Mouse (Mus musculus): Measurements from ENCODE around the gene Fra10ac1.
A peak's percentile ranks its signal among the peaks of the same experiment; 100 is the strongest.

Fra10ac1 gene

DNA sequence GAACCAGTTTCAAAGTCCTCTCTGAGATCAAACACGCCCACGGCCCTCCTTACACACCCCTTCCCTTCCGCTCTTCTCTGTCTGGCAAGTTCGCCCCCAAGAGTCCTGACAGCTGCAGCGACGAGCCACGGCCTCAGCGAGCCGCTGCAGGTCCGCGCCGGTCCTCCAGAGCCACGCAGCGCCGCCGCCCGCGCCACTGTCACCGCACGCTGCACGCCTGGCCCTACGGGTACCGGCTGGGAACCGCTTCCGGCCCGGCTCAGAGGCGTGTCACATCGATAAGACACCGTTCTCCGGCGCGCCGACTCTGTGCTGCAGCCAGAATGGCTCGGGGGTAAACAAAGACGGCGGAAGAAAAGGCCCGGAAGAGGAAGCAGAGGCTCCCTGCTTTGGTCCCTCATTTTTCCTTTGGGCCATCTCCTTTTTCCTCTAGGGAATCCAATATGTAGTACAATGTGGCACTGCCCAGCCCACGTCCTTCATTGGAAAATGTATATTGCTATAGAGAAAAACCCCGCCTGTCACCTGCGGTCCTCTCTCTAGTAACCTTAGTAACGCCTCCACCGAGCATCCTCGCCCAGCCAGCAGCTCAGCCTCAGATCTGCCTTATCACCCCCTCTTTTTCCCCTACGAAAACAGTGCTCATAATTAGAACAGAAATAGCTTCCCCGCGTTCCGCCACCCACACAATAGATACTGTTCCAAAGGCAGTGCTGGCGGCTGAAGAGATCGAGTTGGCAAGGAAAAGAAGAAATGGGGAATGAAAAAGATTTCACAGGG lies at the start of gene Fra10ac1:
Gene Fra10ac1, minus strand, starts transcription at position 252 of the 780 bp plus-strand sequence.
- DNase-seq (ENCODE audit: low spot score), result peak; percentile 88

DNA sequence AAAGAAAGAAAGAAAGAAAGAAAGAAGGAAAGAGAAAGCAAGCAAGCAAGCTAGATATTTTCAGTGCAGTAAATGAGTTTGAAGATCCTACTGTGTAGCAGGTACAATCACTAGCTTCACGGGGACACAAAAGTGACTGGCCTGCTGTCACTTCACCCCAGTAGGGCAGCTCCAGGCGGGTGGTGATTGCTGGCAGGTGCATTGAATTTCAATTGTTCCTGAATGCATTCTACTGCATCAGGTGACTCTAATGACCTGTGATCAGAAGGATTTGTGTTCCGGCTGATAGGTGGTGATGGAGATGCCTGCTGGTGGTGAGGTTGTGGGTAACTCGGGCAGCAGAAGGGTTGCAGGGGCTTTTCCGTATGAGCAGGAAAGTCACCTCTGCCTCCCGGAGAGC lies 47.1 kb upstream of the Fra10ac1 start:
- DNase-seq (ENCODE audit: low spot score), result no peak

DNA sequence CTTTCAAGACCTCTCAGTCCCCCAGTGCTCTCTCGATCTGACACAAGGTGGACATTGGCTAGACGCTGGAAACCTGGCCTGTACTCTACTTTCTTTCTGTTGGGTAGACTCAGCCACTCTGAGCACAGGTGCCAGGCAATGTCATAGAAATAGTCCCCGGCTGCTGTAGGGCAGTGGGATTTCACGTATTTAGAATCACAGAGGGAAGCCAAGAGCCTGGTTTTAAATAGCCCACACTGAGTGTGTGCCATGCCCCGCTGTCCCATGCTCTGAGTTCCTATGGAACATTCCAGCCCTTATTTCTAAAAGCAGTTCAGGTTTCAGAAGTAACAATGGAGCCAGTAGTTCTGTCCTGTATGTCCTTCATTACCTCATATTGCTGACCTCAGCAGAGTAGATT lies 43.5 kb upstream of the Fra10ac1 start:
- no peak for DNase-seq (ENCODE audit: low spot score)

DNA sequence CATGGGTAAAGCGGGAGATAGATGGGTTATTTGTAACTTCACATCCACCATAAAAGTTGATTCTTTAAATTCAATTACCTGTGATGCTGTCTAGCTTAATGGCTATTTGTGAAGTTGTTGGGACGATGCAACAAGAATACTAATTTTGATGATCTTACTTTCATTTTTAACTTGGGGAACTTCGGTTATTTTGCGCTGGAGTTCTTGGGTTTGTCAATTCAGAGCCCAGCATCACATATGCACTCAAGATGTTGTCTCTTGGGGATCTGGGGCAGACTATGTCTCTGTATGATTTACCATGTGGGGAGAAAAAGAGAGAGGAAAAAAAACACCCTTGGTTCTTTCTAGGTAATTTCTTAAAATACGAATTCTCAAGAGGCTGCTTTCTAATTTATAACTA lies 41.8 kb upstream of the Fra10ac1 start:
- DNase-seq (ENCODE audit: low spot score), result no peak

DNA sequence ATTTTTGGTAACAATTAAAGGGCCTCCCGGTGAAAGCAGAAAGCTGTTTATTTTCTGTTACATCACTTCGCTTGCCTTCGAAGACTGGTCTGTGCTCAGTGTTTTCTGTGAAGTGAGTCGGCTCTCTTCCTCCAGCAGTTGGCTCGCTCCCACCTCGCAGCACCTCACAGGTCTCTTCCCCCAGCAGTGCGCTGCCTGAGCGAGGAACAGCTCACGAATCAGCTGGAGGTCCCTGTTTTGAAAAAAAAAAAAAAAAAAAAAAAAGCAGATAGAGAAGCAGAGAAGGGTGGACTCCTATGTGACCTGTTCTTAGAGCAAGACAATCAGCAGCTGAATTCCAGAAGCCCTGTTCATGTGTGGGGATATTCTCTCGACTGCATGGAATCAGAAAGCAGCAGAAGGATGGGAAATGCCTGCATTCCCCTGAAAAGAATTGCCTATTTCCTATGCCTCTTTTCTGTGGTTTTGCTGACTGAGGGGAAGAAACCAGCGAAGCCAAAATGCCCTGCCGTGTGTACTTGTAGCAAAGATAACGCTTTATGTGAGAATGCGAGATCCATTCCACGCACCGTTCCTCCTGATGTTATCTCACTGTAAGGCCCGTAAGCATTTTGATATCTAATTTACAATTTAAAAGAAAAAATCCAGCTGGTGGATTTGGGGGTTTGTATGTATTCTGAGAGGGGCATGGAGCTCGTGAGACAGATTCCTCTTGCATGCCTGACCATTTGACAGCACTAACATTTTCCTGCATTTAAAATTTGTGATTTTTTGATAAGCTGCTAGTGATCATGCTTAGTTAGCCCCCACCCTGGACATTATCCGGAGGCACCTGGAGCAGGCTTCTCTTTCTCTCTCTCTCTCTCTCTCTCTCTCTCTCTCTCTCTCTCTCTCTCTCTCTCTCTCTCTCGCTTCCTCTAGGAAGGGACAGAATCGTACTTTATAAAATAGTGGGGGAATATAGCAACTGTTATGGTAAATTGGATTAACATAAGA lies 40.8 kb upstream of the Fra10ac1 start, which contains the start of gene Lgi1:
Gene Lgi1, plus strand, starts transcription at position 32 of the 996 bp plus-strand sequence.
- no peak for DNase-seq (ENCODE audit: low spot score)

DNA sequence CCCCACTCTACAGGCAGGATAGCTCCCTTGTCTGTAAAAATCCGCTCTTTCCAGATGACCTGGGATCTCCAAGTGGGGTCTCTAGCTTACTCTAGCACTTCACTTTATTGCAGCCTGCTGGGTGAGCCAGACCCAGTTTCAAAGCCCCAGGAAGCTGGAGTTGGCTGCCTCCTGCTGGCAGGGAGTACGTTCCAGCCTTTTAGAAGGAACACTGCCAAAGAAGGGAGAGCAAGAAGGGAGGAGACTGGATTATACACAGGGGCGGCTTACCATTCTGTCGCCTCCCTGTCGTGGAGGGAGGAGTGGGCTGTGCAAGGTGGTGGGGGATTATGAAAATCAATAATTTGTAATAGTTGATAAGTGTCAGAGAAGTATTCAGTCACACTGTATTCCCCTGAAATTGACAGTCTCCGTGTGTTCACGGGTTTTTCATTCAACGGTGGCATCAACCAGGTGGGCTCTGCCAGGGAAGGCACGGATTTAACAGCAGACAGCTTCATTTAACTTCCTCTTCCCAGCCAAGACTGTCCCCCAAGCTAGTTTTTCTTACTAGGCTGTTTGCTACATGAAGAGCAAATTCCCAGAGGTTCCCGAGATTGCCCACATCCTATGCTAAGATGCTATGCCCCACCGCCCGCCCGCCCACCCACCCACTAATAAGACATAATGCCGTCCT lies 40.0 kb upstream of the Fra10ac1 start:
- DNase-seq (ENCODE audit: low spot score), result no peak

DNA sequence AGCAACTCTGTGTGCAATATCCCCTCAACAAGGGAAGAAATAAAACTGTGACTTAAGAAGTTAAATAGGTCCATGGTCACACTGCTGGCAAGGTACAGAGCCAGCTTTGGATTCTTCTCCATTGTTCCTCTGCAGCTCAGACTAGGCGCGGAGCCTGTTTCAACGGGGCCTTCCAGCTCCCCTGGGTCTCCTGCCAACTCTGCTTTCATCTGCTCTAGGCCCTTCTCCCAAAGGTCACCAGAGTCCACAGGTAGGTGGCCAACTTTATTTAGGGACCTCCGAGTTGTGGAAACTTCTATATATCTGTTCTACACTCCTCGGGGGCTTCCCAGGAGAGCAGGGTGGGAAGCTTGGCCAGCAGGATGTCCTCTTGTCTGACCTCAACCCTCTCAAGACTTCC lies 37.4 kb upstream of the Fra10ac1 start:
- no peak for DNase-seq (ENCODE audit: low spot score)

DNA sequence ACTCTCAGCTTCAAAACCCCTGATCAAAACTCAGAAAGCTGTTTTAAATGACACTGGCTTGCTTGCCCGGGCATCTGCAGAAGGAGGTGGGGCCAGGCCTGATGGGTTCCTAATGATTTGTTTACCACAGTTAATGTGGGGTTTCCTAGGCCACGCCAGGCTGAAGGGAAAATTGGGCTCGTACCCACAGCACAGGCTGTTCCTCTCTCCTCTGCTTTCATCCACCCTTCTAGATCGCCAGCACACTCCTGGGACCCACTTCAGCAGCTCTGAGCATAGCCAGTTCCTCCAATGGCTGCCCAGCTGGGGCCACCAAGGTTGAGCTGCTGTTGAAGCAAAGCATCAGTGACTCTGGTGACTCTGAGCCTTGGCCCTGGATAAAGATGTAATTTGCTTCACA lies 36.4 kb upstream of the Fra10ac1 start:
- DNase-seq (ENCODE audit: low spot score), result no peak

DNA sequence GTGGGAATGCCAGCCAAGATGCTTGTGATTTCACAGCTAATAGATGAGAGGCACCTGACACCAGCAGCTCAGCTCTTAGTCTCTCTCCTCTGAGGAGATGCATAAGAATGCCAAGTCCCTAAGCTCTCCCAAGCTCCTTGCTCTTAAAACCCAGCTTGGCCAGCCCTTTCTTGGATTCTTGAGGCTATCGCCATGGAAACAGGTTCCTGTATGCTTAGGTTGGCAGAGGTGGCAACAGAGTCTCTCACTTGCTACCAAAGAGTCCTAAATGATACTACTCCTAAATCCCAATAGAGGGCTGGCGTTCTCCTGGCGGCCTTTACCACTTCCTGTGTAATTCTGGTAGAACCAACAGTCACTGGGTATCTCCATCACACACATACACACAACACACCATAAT lies 35.5 kb upstream of the Fra10ac1 start:
- DNase-seq (ENCODE audit: low spot score), result no peak

DNA sequence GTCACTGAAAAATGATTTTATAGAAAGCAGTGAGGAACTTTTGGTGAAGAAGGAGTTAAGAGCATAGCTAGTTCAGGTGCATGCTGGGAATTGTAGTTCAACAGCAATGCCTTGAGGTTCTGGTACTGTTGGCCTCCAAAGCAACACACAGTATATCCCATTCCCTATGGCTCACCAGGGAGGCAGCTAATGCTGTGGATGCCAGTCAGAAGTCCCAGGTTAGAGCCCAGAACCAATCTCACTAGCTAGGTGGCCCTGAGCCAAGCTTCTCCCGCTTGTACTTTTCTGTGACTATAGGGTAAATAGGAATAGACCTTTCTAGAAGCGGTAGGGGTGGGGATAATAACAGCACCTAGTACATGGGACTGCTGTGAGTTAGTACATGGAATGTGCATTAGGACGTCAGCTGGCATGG lies 34.7 kb upstream of the Fra10ac1 start:
- DNase-seq (ENCODE audit: low spot score), result no peak

DNA sequence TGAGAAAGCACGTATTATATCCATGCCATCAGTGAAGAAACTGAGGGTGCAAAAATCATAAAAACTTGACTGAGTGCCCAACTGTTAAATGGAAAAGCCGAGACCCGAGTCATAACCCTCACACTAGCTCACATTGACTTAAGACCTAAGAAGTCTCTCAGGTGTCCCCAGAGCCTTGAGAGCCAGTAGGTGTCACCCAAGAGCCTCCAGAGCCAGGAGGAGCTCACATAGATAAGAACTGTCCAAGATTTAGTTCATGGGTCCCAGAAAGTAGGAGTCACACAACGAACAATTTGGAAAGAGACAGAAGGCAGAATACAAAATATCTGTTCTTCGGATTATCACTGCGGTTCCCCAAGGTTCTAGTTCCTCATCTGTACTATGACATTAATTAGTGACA lies 29.8 kb upstream of the Fra10ac1 start:
- no peak for DNase-seq (ENCODE audit: low spot score)

DNA sequence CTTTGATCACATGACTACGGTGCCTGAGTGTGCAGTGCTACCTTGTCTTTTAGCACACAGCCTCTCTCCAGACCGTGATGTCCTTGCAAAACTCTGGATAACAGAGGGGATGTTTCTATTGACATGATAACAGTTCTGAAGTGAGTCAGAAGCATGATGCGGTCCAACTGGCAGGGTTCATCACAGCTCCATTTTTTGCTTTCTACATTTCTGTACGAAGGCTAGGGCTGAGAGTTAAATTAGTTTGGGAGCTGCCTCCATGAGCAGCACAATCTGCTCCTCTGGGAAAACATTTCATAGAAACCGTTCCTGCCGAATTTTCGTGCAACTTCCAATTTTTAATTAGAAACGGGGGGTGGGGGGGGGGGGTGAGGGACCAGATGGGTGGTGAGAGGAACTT lies 25.7 kb upstream of the Fra10ac1 start:
- DNase-seq (ENCODE audit: low spot score), result no peak

DNA sequence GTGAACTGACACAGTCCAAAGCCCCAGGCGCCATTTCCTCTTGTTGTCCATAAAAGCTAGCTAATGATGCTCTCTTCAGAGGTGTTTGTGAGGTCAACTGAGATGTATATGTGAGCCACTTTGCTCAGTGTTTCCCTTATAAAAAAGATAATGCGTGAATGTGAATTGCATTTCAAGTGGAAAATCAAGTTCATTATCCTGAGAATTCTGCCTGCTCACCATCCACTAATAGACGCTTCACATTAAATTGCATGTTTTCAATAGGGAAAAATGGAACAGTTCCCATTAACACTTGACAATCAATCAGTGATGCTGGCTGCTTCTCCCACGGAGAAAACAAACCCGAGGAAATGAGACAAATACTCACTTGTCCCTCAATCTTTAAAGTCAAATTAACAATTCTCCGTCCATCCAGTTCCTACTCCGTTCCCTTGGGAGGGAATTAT lies 22.2 kb upstream of the Fra10ac1 start:
- DNase-seq (ENCODE audit: low spot score), result no peak

DNA sequence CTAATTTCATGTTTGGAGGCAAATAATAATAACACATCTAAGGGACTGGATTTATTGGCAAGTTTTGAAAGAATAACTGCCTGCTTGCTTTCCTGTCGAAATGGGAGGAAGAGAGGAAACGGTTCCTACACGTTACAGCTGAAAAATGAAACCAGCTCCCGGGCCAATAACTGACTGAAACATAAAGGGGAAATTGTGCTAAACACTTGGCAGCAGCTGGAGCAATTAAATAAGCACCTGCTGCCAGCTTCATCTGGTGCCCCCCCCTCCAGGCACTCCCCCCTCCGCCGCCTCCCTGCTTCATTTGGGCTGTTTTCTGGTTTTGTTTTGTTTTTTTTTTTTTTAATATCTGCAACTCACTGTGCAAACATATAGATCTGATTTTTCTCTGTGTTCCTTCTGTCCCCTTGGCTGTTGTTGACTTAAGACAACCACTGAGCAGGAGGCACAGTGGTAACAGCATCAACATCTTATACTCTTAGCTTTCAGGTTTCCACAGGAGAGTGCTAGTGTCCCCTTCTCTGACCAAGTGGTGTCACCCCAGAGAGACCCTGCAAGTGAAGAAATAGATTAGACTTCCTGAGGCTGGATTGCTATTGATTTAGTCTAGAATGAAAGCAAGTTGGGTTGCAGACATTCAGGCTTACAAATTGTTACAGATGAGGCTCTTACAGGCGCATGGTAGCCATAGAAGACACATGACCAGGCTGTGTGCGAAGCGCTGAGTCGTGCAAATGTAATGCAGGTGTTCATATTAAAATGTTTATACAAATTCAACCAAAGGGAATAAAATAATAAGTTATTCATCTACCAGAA lies 21.6 kb upstream of the Fra10ac1 start:
- no peak for DNase-seq (ENCODE audit: low spot score)

DNA sequence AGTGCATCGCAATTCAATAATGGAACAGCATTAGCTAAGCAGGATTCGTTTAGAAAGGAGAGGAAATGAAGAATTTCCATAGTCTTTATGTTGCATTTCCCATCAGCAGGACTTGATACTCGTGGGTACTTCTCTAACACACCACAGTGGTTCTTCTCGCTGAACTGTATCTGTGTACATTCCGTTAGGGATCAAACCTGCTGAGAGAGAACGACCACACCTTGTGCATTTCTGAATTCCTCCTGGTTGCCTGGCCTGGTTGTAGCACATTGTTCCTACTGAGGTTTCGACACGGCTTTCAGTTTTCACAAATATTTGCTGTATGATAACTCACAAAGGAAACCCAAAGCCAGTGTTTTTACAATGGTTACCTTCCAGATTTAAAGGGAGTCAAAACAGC lies 20.8 kb upstream of the Fra10ac1 start:
- no peak for DNase-seq (ENCODE audit: low spot score)

DNA sequence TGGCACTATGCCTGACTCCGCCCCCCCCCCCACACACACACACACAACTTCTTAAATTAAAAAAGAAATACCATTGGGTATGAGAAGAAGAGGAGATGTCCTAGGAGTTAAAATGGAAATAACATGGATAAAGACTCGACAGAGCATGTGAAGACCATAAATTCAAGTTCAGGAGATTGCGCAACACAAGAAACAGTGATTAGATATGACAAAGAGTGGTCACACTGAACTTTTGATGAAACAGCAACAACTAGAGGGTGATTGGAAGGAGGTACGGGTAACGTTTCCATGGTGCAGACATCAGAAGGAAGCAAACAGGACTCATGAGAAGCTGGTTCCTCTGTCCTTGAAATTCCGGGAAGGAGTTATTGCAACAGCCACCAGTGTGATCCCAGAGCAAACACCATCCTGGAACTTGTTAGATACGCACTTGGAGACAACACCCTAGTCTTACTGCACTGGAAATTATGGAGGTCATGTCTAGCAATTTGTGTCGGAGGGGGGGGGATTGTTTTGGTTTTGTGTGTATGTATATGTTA lies 18.4 kb upstream of the Fra10ac1 start:
- DNase-seq (ENCODE audit: low spot score), result peak; percentile 60

DNA sequence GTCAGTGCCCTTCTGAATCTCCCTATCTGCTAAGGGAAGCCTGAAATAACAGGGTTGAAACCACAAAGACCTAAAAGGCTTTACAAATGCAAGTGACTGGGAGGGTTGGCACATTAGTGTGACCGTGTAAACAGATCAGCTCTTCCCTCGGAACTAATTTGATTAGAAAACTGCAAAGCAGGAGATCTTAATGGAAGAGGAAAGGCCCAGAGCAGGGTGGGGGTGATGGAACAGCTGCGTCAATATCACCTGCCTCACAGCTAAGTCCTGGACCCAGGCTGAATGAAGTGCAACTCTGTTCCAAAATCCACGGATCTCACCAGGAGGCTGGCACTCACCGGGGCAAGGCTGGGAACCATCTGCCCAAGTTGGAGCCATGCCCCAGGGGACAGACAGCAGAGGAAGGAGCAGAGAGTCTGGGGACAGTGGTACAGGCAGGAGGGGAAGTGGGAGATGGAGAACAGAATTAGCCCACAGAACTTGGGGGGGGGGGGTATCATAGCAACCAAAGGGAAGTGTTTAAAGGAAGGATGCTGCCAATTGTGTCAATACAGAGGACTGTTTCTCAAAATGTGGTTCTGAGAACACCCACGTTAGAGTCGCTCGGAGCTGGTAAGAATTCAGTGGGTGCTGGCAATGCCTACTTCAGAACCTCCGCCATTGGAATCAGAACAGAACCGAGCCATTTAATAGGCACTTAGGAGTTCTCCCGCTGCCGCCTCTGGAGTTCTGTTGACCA lies 14.4 kb upstream of the Fra10ac1 start:
- no peak for DNase-seq (ENCODE audit: low spot score)

DNA sequence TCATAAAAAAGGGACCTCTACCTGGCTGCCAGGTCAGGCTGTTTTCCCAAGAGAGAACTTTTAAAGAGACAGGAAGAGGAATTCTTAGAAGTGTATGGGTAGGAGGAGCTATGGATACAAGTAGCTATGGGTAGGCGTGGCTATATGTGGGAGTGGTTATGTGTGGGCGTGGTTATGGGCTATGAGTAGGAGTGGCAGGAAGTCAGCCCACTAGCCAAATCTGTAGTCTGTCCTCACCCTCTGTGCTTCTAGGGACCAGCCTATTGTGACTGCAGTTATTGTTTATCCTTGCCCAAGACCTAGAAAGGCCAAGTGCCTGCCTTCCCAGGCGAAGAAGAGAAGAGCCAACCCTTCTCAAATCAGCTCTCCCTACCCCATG lies 13.9 kb upstream of the Fra10ac1 start:
- no peak for DNase-seq (ENCODE audit: low spot score)

DNA sequence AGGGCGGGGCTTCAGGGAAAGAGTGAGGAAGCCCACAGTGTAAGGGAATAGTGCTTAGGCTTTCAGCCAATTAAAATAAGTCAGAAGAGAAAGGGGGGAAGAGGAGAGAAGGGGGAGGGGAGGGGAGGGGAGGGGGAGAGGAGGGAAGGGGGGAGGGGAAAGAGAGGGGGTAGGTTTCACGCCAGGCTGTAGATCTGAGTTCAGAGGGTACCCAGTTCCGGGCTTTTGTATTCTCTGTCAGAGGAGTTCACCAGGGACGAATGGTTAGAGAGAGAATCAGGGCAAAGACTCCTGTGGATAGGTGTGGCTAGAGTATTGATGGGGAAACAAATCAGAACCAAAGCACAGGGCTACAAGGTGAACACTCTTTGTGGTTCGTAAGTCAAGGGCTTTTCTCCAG lies 12.6 kb upstream of the Fra10ac1 start:
- no peak for DNase-seq (ENCODE audit: low spot score)

DNA sequence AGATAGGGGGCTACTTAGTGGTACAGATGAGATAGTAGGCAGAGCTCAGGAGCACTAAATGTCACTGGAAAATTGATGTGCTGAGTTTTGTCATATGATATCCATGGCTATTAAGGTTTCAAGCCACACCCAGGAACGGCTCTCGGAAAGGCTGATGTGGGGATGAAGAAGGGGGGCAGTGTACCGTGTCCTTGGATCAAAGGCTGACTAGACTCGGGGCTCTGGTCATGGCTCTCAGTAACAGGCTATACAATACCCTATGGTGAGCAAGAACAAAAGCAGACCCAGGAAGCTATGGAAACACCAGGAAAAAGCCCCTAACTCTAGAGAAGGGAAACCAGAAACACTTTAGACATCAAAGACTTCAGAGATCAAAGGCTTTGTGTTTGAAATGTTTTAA lies 8.6 kb upstream of the Fra10ac1 start:
- DNase-seq (ENCODE audit: low spot score), result no peak

DNA sequence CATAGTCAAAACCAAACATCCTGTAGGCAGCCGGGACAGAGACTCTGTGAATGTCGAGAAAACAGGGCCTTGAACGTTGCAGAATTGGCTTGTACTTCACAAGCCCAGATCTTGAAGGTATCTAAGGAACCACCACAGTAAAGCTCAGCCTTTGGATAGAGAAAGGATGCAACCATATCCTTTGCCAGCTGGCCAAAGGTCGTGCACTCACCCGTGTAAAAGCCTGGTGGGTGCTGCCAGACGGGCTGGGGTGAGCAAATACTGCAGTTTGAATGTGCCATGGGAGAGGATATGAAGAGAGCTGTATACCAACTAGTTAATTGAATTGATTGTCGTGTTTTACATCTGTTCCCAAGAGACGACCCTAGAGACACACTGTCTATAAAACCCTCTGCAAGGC lies 8.1 kb upstream of the Fra10ac1 start:
- no peak for DNase-seq (ENCODE audit: low spot score)
